Mouse (Mus musculus) forebrain, embryonic 10.5 days (tissue): ENCODE results near the gene 1700017B05Rik. TPM values are rescaled to one million over a fixed set of nuclear protein-coding genes. Genes with fewer than 3 reads are reported as not detected.
"Not testable (repeated sequence)": the region's sequence is repeated elsewhere in the genome, so short reads cannot be mapped to it uniquely, and the experiment has no call there.

Experiments
- DNase-seq: peaks from one replicate; pipeline ENCODE4 v3.0.0-alpha.2; 2017; ENCODE audit warnings: low spot score; ENCODE audit errors: extremely low spot score
- H3K27ac ChIP-seq: fragments of 300-500 bp; sonication (generic); 2 replicates; pipeline ENCODE4 v1.5.1; 2016; ENCODE audit warnings: mild to moderate bottlenecking
- H3K27me3 ChIP-seq: fragments of 300-500 bp; sonication (generic); 2 replicates; pipeline ENCODE4 v1.6.1; 2016; ENCODE audit warnings: mild to moderate bottlenecking; ENCODE audit not compliant: poor library complexity, severe bottlenecking
- H3K36me3 ChIP-seq: fragments of 300-500 bp; sonication (generic); replicated peaks from 2 replicates; pipeline ENCODE4 v1.6.1; 2016; ENCODE audit warnings: mild to moderate bottlenecking, moderate library complexity
- H3K4me1 ChIP-seq: fragments of 300-500 bp; sonication (generic); 2 replicates; pipeline ENCODE4 v1.6.1; 2016
- H3K4me3 ChIP-seq: fragments of 300-500 bp; sonication (generic); 2 replicates; pipeline ENCODE4 v1.5.1; 2016; ENCODE audit warnings: mild to moderate bottlenecking, moderate library complexity
- H3K9me3 ChIP-seq: fragments of 300-500 bp; sonication (generic); 2 replicates; pipeline ENCODE4 v1.6.1; 2016; ENCODE audit warnings: mild to moderate bottlenecking, moderate library complexity
- WGBS: fragments of 180-500 bp; shearing (Covaris S2); methylation state at CpG from one replicate; pipeline ENCODE4 v1.1.7; 2016; 5-methylcytosine and 5-hydroxymethylcytosine counted together
- polyA plus RNA-seq: library from polyadenylated mRNA; unstranded; fragments of >200 nt; fragmentation: Nextera tagmentation; extraction: Ambion mirVana; gene quantifications from 2 replicates; pipeline ENCODE4 v1.2.1, GENCODE M21; 2016

The 1700017B05Rik gene
- polyA plus RNA-seq, 1 experiment from 2014 or later, result 14.8 TPM

DNA sequence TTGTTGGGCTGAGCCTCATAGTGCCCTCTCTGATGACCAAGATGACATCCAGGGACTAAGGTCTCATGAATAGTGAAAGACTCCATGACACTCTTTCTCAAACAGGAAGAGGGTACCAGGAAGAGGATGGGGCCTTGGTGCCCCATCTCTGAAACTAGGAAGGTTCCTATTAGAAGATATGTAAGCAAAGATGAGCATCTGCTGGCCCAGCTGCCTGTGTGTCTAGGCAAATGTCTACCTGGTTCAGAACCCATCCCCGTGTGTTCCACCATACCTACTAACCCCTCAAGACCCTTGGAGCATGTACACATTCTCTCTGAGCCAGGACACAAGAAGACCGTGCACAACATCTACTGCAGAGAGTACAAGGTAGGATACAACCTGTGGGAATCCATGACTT, 26.2 kb downstream of the 1700017B05Rik start, which contains the start of gene Trcg1:
Gene Trcg1, plus strand, starts transcription at position 301 of the 400 bp plus-strand sequence.
- H3K27ac ChIP-seq, result no peak within 1 kb of the TSS
- no peaks in the 10 kb centered on the region for H3K36me3 ChIP-seq
- no peak within 1 kb of the TSS for H3K4me3 ChIP-seq
- H3K27me3 ChIP-seq, result no peaks in the 10 kb centered on the region
- 0 out of 2 replicates have a peak, but pooled peaks cover 5% of the 10 kb centered on the region for H3K4me1 ChIP-seq
- no peaks in the 10 kb centered on the region for H3K9me3 ChIP-seq
- WGBS, result 90% methylated on average over 2 of the region's 2 CpGs
- no peak for DNase-seq

DNA sequence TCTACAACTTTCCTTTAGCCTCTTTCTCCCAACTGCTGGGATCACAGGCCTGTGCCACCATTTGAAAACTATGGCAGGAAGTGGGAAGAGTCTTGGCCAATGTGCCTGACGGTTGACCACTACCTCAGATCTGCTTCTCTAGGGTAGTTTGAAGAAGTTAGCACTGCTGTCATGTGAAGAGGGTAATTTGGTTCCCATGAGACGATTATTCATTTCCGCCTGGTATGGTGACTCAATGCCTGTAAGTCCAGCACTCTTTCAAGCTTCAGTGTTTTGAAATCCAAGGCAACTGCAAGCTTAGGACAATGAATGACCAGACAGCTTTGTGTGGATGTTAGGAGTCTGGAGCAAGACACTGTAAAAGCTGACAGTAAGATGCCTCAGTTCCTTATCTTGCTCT, 28.6 kb downstream of the 1700017B05Rik start:
- WGBS, result 83% methylated on average over 3 of the region's 3 CpGs
- H3K4me1 ChIP-seq, result peaks cover 7% of the 10 kb centered on the region
- no peaks in the 10 kb centered on the region for H3K36me3 ChIP-seq
- H3K4me3 ChIP-seq, result no peak overlapping the region
- no peak overlapping the region for H3K27ac ChIP-seq
- H3K27me3 ChIP-seq, result no peaks in the 10 kb centered on the region
- H3K9me3 ChIP-seq, result no peaks in the 10 kb centered on the region
- DNase-seq, result no peak

DNA sequence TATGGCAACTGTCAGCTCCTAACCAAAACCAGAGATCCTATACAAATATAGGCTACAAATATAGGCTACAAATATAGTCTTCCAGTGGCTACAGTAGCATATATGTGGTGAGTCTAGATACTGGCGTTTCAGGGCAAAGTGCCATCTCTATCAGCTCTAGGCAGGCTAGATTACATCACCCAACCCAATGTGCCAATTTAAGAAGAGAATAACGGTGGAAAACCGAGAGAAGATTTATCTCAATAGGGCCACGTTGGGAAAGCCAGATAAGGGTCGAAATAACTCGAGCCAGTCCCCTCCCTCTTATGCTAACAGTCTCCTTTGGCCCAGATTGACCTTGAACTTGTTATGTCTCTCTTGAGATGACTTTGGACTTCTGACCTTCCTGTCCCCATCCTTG, 29.3 kb downstream of the 1700017B05Rik start:
- no peak for DNase-seq
- Histone ChIP-seq H3K9me3 (no peaks in the 10 kb centered on the region), H3K27ac (no peak overlapping the region), H3K4me1 (peaks cover 7% of the 10 kb centered on the region), H3K36me3 (no peaks in the 10 kb centered on the region), H3K27me3 (no peaks in the 10 kb centered on the region), H3K4me3 (no peak overlapping the region)
- WGBS, result 85% methylated on average over 6 of the region's 6 CpGs

DNA sequence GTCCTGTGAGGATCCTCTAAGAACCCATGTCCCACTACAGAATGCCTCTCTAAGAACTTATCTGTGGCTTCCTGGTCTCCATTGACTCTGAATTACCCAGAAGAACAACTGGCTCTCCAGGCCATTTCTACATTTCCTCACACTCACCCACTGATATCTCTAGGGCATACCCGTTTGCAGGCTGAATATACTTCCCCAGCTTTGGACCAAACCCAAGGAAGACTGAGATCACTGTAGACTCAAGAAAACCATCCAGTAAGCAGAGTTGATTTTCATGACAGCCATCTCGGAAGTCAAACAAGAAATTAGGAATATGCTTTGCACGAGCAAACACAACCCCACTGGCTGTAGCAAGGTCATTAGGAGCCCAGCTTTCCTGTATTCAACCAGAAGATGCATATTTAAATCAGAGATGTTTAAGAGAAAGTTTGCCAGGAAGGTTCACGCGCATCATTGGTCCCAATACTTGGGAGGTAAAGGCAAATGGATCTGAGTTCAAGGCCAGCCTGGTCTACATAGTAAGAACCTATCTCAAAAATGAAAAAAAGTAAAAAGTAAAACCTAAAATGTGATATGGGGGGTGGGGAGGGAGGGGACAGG, 30.0 kb downstream of the 1700017B05Rik start:
- no peaks in the 10 kb centered on the region for H3K27me3 ChIP-seq
- 94% methylated on average over 5 of the region's 5 CpGs for WGBS
- peaks cover 7% of the 10 kb centered on the region for H3K4me1 ChIP-seq
- no peak overlapping the region for H3K4me3 ChIP-seq
- H3K27ac ChIP-seq, result no peak overlapping the region
- H3K9me3 ChIP-seq, result no peaks in the 10 kb centered on the region
- H3K36me3 ChIP-seq, result no peaks in the 10 kb centered on the region
- no peak for DNase-seq

DNA sequence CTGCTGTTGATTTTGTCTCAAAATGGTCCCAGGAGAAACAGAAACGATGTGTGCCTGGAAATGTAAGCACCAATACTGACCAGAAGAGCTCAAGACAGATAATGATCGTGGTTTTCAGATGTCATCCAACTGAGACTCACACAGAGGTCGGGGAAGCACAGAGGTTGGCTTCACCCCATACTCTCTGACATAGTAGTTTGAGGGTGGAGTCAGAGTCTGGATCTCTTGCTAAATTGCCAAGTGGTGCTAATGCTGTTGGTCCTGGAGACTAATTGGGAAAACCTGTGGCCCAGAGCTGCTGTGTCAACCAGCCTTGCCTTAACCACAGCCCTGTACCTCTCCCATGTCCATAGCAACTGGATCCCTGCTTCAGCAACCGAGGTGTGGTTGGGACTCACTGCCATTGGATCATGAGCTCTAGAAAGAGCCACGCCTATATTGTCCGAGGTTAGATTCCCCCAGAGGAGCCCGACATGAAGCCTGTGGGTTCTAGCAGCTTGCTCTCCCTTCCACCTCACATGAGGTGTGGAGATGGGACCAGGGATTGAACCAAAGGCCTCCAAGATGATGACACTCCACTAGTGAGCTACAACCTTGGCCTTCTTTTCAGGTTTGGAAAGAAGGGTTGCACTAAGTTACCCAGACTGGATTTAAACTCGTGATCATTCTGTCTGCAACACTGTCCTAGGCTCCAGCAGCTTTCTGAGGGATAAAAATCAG, 30.7 kb downstream of the 1700017B05Rik start:
- Histone ChIP-seq H3K36me3 (no peaks in the 10 kb centered on the region), H3K9me3 (no peaks in the 10 kb centered on the region), H3K4me3 (no peak overlapping the region), H3K4me1 (peaks cover 7% of the 10 kb centered on the region), H3K27ac (no peak overlapping the region), H3K27me3 (no peaks in the 10 kb centered on the region)
- WGBS, result 82% methylated on average over 8 of the region's 8 CpGs
- DNase-seq, result no peak

DNA sequence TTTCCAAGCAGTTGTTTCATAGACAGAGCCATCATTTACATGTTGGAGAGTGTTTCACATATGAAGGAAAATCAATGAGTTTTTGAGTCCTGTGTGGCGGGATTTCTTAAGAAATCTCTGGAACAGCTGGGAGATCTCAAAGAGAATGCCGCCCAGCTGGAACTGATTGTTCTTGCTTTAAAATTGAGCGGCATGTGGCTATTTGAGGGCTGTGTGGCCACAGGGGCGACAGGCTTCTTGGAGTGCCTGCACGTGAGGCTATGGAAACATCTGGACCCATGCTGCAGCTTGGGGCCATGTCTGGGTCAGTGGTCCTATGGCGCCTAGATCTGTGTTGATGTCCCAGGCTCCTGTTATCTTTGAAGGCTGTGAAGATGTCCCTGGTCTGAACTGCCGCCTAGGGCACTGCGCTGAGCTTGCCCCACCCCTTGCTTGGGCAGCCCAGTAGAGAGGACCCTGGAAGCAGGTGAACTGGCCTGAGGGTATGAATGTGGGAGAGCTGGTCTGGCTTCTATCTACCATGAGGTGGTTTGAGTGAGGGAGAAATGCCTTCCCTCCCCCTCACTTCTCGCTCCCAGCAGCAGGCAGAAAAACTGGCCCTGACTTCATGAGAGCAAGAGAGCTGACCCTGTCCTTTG, 32.1 kb downstream of the 1700017B05Rik start:
- no peak for DNase-seq
- Histone ChIP-seq H3K9me3 (no peaks in the 10 kb centered on the region), H3K27me3 (no peaks in the 10 kb centered on the region), H3K4me1 (peaks cover 7% of the 10 kb centered on the region), H3K36me3 (no peaks in the 10 kb centered on the region), H3K4me3 (no peak overlapping the region), H3K27ac (no peak overlapping the region)
- 67% methylated on average over 9 of the region's 9 CpGs for WGBS

DNA sequence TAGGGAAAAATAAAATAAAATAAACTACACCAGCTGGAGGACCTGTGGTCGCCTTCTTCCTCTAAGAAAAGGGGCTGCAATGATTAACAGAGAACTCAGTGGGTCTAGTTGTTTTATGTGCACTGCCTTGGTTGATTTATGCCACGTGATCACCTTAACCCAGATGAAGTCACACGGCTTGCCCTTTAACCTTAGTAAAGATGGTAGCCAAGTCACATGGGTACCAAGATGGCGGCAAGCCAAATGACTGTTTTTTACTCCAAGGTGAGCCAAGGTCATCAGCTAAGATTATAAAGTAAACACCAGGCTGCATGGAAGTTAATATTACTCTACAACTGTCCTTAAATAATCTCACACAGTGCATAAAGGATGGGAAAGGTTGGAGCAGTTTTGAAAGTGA, 32.7 kb downstream of the 1700017B05Rik start:
- DNase-seq, result no peak
- no peaks in the 10 kb centered on the region for H3K27me3 ChIP-seq
- no peak overlapping the region for H3K4me3 ChIP-seq
- H3K27ac ChIP-seq, result no peak overlapping the region
- H3K9me3 ChIP-seq, result no peaks in the 10 kb centered on the region
- H3K36me3 ChIP-seq, result no peaks in the 10 kb centered on the region
- peaks cover 7% of the 10 kb centered on the region for H3K4me1 ChIP-seq
- WGBS, result 87% methylated on average over 4 of the region's 4 CpGs

DNA sequence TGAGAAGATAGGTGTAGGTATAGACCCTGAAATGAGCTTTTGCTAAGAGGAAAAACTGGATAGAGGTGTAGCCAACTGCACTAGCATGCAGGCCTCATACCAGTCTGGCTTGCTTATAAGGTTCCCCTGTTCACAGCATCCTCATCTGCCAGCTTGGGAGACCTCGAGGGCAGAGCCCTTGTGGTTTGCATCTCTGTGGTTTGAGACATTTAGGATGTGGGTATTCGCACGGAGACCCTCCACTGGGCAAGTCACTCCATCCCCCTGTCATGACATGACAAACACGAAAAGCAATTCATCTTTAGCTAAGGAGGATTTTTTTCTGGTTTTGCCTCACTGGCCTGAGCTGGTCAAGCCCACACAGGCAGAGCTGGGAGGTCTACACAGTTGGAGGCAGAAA, 34.2 kb downstream of the 1700017B05Rik start:
- no peaks in the 10 kb centered on the region for H3K36me3 ChIP-seq
- no peak overlapping the region for H3K4me3 ChIP-seq
- peaks cover 7% of the 10 kb centered on the region for H3K4me1 ChIP-seq
- DNase-seq, result no peak
- WGBS, result 81% methylated on average over 4 of the region's 4 CpGs
- H3K9me3 ChIP-seq, result no peaks in the 10 kb centered on the region
- H3K27ac ChIP-seq, result no peak overlapping the region
- H3K27me3 ChIP-seq, result no peaks in the 10 kb centered on the region

DNA sequence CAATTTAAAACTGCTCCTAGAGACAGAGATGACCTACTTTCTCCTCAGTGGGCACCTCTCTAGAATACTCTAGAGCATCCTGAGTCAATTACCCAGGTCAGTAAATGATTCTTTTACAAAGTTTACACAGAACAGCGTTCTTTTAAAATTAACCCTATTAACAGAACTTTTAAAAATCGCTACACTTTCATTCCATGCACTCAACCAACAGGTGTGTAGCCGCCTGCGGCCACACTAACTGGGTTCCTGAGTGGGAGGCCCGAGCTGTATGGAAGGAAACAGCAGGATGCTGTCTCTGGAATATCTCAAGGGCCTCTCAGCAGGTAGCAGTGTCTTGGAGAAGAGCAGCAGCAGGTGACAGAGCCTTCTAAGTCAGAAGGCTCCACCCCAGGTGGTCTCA, 35.2 kb downstream of the 1700017B05Rik start:
- no peaks in the 10 kb centered on the region for H3K36me3 ChIP-seq
- H3K27ac ChIP-seq, result no peak overlapping the region
- peaks cover 7% of the 10 kb centered on the region for H3K4me1 ChIP-seq
- no peak for DNase-seq
- no peak overlapping the region for H3K4me3 ChIP-seq
- H3K9me3 ChIP-seq, result no peaks in the 10 kb centered on the region
- H3K27me3 ChIP-seq, result no peaks in the 10 kb centered on the region
- 68% methylated on average over 5 of the region's 5 CpGs for WGBS

DNA sequence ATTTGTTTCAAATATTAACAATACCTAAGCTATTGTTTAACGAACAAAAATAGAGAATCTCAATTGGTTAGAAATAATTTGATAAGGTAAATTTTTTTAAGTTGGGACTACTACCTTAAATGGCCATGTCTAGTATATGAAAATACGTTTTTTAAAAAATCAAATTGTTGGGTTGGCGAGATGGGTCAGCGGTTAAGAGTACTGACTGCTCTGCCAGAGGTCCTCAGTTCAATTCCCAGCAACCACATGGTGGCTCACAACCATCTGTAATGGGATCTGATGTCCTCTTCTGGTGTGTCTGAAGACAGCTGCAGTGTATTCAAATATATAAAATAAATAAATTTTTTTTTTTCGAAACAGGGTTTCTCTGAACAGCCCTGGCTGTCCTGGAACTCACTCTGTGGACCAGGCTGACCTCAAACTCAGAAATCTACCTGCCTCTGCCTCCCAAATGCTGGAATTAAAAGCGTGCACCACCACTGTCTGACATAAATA, 35.7 kb downstream of the 1700017B05Rik start:
- H3K9me3 ChIP-seq, H3K4me3 ChIP-seq, DNase-seq, H3K27ac ChIP-seq, H3K36me3 ChIP-seq, H3K27me3 ChIP-seq, H3K4me1 ChIP-seq: not testable (repeated sequence)
- WGBS, result 89% methylated on average over 6 of the region's 6 CpGs

DNA sequence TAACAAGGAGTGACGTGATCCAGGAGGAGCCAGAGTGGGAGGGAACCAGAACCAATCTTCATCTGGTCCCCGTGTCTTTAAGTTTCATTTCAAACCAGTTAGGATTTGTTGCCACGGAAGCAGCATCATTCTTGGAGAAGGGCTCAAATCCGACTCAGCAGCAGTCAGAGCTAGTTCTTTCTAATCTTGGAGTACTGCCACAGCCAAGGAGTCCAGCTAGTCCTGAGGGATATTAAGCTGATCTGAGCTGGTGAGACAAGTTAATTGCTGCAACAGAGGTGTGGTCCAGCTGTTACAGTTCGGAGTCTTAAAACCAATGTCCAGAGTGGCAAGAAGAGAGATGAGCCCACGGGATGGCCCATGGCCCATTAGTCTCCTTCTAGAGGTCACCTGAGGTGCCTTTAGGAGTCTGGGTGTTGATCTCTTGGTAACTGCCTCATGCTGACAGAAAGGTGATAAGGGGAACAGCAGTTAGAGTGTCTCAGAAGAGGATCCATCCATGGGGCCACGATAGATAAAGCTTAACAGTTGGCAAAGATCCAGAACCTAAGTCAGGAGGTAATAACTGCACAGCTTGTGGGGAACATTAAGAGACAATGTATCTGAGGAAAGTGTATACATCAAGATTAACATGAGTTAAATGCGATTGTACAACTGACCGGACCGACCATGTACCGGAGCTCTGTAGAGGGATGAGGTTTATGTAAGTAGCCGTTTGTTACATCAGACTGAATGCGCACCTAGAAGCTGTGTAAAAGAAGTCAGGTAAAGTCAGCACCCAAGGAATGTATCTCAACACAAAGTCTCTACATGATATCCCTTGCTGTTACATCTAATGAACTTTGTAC, 36.4 kb downstream of the 1700017B05Rik start:
- H3K4me1 ChIP-seq, result peaks cover 7% of the 10 kb centered on the region
- no peaks in the 10 kb centered on the region for H3K27me3 ChIP-seq
- WGBS, result 87% methylated on average over 13 of the region's 13 CpGs
- H3K27ac ChIP-seq, result no peak overlapping the region
- no peak overlapping the region for H3K4me3 ChIP-seq
- H3K36me3 ChIP-seq, result no peaks in the 10 kb centered on the region
- no peak for DNase-seq
- no peaks in the 10 kb centered on the region for H3K9me3 ChIP-seq

DNA sequence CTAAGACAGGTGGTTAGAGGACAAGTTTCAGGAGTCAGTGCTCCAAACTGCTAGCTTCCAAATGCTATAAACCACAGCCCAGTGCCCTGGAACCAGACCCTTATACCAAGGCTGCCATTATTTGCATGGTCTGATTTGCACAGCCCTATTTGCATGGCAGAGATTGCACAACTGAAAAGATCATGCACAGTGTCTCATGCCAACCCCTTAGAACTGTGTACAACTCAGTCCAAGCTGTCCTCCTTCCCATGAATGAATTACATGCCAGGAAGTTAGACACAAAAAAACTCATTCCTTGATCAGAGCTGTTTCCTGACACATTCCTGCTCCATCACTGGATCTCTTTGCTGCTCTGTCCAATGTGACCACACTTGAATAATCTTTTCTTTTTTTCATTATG, 39.1 kb downstream of the 1700017B05Rik start:
- no peaks in the 10 kb centered on the region for H3K36me3 ChIP-seq
- H3K9me3 ChIP-seq, result no peaks in the 10 kb centered on the region
- H3K27me3 ChIP-seq, result no peaks in the 10 kb centered on the region
- no peak for DNase-seq
- H3K4me1 ChIP-seq, result no peaks in the 10 kb centered on the region
- no peak overlapping the region for H3K4me3 ChIP-seq
- no peak overlapping the region for H3K27ac ChIP-seq
